Mouse (Mus musculus) heart, adult 2 months (tissue): Measurements from ENCODE around the gene Slc2a6. TPM values are rescaled to one million over a fixed set of nuclear protein-coding genes. Genes with fewer than 3 reads are reported as not detected.

Source experiments
- DNase-seq, 2 experiments: peaks; one replicate each; pipeline ENCODE4 v3.0.0; 2021
- H3K27ac ChIP-seq: fragments of 200-600 bp; 2 replicates; pipeline ENCODE4 v1.8.1; 2022
- H3K27me3 ChIP-seq: fragments of 200-500 bp; 2 replicates; pipeline ENCODE4 v1.6.1; 2012; ENCODE audit warnings: mild to moderate bottlenecking, low read length, inconsistent platforms, mixed read lengths; ENCODE audit not compliant: control insufficient read depth, insufficient read depth
- H3K36me3 ChIP-seq: fragments of 200-500 bp; 2 replicates; pipeline ENCODE4 v1.6.1; 2012; ENCODE audit warnings: low read length, inconsistent platforms; ENCODE audit not compliant: control insufficient read depth, insufficient read depth
- H3K4me1 ChIP-seq: fragments of 200-500 bp; 2 replicates; pipeline ENCODE4 v1.6.1; 2011; ENCODE audit warnings: low read length; ENCODE audit not compliant: control insufficient read depth, insufficient read depth
- H3K4me3 ChIP-seq: fragments of 200-600 bp; 2 replicates; pipeline ENCODE4 v1.8.1; 2022
- H3K79me2 ChIP-seq: fragments of 200-500 bp; replicated peaks from 2 replicates; pipeline ENCODE4 v1.6.1; 2012; ENCODE audit warnings: mild to moderate bottlenecking, inconsistent platforms, low read length, moderate library complexity, mixed read lengths; ENCODE audit not compliant: control insufficient read depth, insufficient read depth
- H3K9ac ChIP-seq: fragments of 200-500 bp; 2 replicates; pipeline ENCODE4 v1.6.1; 2012; ENCODE audit warnings: low read depth, mild to moderate bottlenecking, control low read depth, inconsistent platforms, low read length, mixed read lengths
- CTCF ChIP-seq: fragments of 200-600 bp; IDR thresholded peaks from 2 replicates; pipeline ENCODE4 v1.8.1; 2022; ENCODE audit warnings: antibody characterized with exemption, mild to moderate bottlenecking, moderate library complexity
- EP300 ChIP-seq: fragments of 200-500 bp; IDR thresholded peaks from 2 replicates; pipeline ENCODE4 v1.6.1; 2011; ENCODE audit warnings: low read depth, low read length, control low read depth; ENCODE audit not compliant: insufficient read depth
- POLR2A ChIP-seq: fragments of 200-500 bp; IDR thresholded peaks from 2 replicates; pipeline ENCODE4 v1.6.1; 2011; ENCODE audit warnings: mild to moderate bottlenecking, low read depth, low read length, control low read depth; ENCODE audit not compliant: insufficient read depth
- WGBS: fragments of 180-500 bp; shearing (Covaris S2); methylation state at CpG from one replicate; pipeline ENCODE4 v1.1.7; 2018; 5-methylcytosine and 5-hydroxymethylcytosine counted together
- intact Hi-C: fragments of 180-260 bp; cut with DNase I; formaldehyde crosslinking; loops from one replicate; pipeline ENCODE4 v1.15.1; 2025
- polyA plus RNA-seq: library from polyadenylated mRNA; depleted of rRNA; stranded (reverse); fragments of >200 nt; gene quantifications from 2 replicates; pipeline ENCODE4 v1.2.3, GENCODE M21; 2012
- total RNA-seq, 2 experiments: library from RNA; stranded (reverse); gene quantifications; 2 replicates each; pipeline ENCODE4 v1.2.3; 2021

Gene Slc2a6
- total and polyA plus RNA-seq, 3 experiments: 0.21 to 1.1 (median 0.41) TPM

DNA sequence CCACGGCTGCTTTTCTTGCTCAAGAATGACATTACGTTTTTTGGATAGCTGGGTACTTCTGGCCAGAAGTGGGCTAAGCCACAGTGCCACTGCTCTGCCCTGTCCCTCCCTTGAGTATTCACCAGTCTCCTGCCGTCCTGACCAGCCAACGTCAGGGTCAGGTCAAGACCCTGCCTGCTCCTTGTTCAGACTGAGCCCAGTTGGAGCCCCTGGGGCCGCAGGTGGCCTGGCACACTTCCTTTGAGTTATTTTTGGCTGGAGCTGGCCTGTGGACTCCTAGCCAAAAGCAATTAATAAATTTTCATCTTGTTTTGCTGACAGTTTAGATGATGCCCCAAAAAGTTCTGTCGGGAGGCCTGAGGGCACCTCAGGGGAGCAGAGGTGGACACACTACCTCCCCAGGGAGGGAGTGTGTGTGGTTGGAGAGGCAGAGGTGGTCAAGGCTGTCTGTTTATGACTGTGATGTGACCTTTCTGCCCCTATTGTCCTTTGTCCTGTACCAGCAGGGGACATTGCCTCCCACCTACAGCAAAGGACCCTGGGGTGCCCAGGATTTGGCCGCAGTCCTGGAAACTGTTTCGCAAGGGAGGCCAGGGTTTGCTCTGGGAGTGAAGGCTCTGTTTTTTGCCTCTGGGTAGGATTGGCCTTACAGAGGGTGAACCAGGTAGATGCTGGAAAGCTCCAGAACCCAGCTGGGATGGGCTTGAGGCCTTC is 14.5 kb upstream of the Slc2a6 start:
- Histone ChIP-seq H3K9ac (no peak overlapping the region), H3K27me3 (no peaks in the 10 kb centered on the region), H3K4me3 (no peak overlapping the region), H3K4me1 (peaks cover 16% of the 10 kb centered on the region), H3K36me3 (no peaks in the 10 kb centered on the region), H3K27ac (no peak overlapping the region), H3K79me2 (no peaks in the 10 kb centered on the region)
- WGBS: 56% methylated on average over 8 of the region's 8 CpGs
- intact Hi-C loops: loop anchor here (2.0 kb wide), 1 partner anchor 81 kb away; no protein-coding TSS in a partner anchor
- TF ChIP-seq EP300: no peak
- no peak for TF ChIP-seq POLR2A
- no peak for TF ChIP-seq CTCF
- DNase-seq: no peak

DNA sequence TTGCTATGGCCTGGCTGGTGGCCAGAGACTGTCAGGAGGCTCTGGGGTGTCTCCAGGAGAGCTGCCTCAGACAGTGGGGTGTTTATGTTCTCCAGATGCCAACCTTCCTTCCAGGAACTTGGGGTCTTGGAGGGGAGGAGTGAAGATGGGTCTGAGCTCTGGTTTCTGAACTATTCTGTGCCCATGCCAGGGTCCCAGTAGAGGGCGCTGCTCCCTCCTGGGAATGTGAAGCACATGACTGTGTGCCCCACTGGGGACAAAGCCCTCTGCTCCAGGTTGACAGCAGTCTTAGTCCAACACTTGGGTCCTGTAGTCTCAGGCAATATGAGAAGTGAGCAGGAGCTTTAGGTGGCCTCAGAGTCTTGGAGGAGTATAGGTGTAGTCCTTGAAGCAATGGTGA is 11.5 kb upstream of the Slc2a6 start:
- DNase-seq: no peak
- no peak overlapping the region for H3K4me3 ChIP-seq
- H3K9ac ChIP-seq: no peak overlapping the region
- no peaks in the 10 kb centered on the region for H3K36me3 ChIP-seq
- H3K27me3 ChIP-seq: no peaks in the 10 kb centered on the region
- peaks cover 1% of the 10 kb centered on the region; the same call in 1 of the 2 replicates for H3K4me1 ChIP-seq
- H3K79me2 ChIP-seq: no peaks in the 10 kb centered on the region
- peak; percentile 42 for TF ChIP-seq CTCF
- no peak for TF ChIP-seq EP300
- TF ChIP-seq POLR2A: no peak
- intact Hi-C loops: loop anchor here (2.0 to 5.0 kb wide), 2 partner anchors 108 to 392 kb away; no protein-coding TSS in a partner anchor
- 10% methylated on average over 1 of the region's 1 CpGs for WGBS
- no peak overlapping the region for H3K27ac ChIP-seq

DNA sequence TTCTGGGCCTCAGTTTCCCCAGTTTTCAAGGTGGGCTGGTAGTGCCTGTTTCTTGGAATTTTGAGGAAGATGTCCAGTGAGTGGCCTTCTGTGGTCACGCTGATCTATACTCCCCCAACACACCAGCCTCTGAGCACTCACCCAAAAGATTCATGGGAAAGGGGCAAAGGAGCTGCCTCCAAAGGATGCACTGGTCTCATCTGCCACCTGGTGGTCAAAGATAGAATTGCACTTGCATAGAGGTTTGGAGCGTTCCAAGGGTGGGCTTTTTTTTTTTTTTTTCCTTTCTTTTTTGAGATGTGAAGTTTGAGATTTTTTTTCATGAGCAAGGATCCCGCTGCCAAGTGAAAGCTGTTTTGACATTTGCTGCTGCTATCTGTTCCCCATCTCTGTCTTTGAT is 10.8 kb upstream of the Slc2a6 start:
- Histone ChIP-seq H3K4me1 (peaks cover 1% of the 10 kb centered on the region; the same call in 1 of the 2 replicates), H3K79me2 (no peaks in the 10 kb centered on the region), H3K9ac (no peak overlapping the region), H3K27ac (no peak overlapping the region), H3K27me3 (no peaks in the 10 kb centered on the region), H3K4me3 (no peak overlapping the region), H3K36me3 (no peaks in the 10 kb centered on the region)
- intact Hi-C loops: loop anchor here (1.0 to 5.0 kb wide), 4 partner anchors 21 to 391 kb away; no protein-coding TSS in a partner anchor
- DNase-seq: peak; percentile 57 to 66
- 1% methylated on average over 3 of the region's 3 CpGs for WGBS
- TF ChIP-seq POLR2A: no peak
- TF ChIP-seq CTCF: peak; percentile 97
- peak; percentile 85; the same call in 1 of the 2 replicates for TF ChIP-seq EP300

DNA sequence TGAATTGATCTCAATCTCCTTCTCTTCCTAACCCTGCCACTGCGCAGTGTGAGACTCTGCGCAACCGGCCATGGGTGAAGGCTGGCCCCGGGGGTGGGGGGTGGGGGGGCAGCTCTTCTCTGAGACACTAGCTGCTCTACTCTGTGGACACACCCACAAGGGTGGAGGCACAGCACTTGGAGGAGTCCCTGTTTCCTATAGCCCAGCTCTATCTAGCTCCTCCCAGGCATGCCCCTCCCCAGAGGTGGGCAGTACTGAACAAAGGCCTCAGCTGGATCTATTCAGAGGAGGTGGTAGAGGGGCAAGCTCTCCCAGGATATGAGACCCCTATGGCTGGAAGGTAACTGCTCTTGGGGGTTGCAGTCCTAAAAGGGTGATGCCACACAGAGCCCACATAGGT is 9.2 kb upstream of the Slc2a6 start:
- intact Hi-C loops: loop anchor here (5.0 kb wide), 1 partner anchor 390 kb away; no protein-coding TSS in a partner anchor
- H3K4me1 ChIP-seq: peaks cover 1% of the 10 kb centered on the region; the same call in 1 of the 2 replicates
- H3K9ac ChIP-seq: no peak overlapping the region
- H3K27ac ChIP-seq: no peak overlapping the region
- WGBS: 71% methylated on average over 4 of the region's 4 CpGs
- DNase-seq: no peak
- no peak for TF ChIP-seq EP300
- no peak for TF ChIP-seq POLR2A
- no peak for TF ChIP-seq CTCF
- no peaks in the 10 kb centered on the region for H3K27me3 ChIP-seq
- no peaks in the 10 kb centered on the region for H3K36me3 ChIP-seq
- no peak overlapping the region for H3K4me3 ChIP-seq
- no peaks in the 10 kb centered on the region for H3K79me2 ChIP-seq

DNA sequence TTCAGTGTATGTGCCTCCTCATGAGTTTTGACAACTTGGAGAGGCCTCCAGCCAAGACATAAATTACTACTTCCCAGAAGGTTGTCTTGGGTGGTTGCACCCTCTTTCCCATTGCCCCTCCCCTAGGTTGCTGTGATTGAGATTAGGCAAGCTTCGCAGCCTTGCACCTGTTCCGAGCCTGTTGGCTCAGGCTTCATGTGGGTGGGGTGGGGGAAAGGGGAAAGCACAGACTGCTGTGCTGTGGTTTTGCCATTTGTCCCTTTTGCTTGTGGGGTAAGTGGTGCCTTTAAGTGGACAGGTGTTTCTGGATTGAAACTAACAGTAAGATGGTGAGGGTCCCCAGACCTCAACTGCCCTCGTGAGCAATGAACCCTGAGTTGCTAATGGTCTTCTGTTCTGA is 8.2 kb upstream of the Slc2a6 start:
- TF ChIP-seq EP300 (no peak), CTCF (no peak), POLR2A (no peak)
- no peak overlapping the region for H3K27ac ChIP-seq
- H3K79me2 ChIP-seq: no peaks in the 10 kb centered on the region
- no peaks in the 10 kb centered on the region for H3K36me3 ChIP-seq
- no peaks in the 10 kb centered on the region for H3K4me1 ChIP-seq
- H3K4me3 ChIP-seq: no peak overlapping the region
- no peak for DNase-seq
- no peaks in the 10 kb centered on the region for H3K27me3 ChIP-seq
- no peak overlapping the region for H3K9ac ChIP-seq
- intact Hi-C loops: loop anchor here (5.0 kb wide), 1 partner anchor 389 kb away; no protein-coding TSS in a partner anchor
- WGBS: 53% methylated on average over 3 of the region's 3 CpGs

DNA sequence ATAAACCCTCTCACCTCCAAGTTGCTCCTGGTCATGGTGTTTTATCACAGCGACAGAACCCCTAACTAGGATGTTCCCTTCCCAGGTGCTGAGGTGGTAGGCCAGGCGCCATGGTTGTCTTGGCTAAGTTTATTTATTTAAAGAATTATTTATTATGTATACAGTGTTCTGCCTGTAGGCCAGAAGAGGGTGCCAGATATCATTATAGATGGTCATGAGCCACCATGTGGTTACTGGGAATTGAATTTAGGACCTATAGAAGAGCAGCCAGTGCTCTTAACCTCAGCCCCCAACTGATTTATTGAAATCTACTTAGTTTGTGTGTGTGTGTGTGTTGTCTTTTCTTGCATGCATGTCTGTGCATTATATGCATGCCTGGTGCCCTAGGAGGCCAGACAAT is 4.6 kb upstream of the Slc2a6 start:
- Histone ChIP-seq H3K27me3 (no peaks in the 10 kb centered on the region), H3K4me1 (peaks cover 2% of the 10 kb centered on the region; the same call in 1 of the 2 replicates), H3K4me3 (no peak overlapping the region), H3K27ac (no peak overlapping the region), H3K9ac (no peak overlapping the region), H3K79me2 (no peaks in the 10 kb centered on the region), H3K36me3 (no peaks in the 10 kb centered on the region)
- TF ChIP-seq CTCF (no peak), POLR2A (no peak), EP300 (no peak)
- 65% methylated on average over 2 of the region's 2 CpGs for WGBS
- no peak for DNase-seq
- intact Hi-C loops: no loop called here
